Mouse (Mus musculus): ENCODE results near the gene AC131692.1. TPM values are rescaled to one million over a fixed set of nuclear protein-coding genes. Genes with fewer than 3 reads are reported as not detected.

The AC131692.1 gene
- total and polyA plus RNA-seq, 3 experiments: 0.39 to 2.9 TPM; not detected in 1

GRCm38 (mm10) chr19:6104476-6104875 lies 10.3 kb downstream of the AC131692.1 start:
- no peak overlapping the region; a peak in 1 of 4 replicates for H3K4me3 ChIP-seq (ENCODE audit: control insufficient read depth in 1 of 2, insufficient read depth in 1 of 2, low read depth in 2 of 2, low read length in 2 of 2)
- H3K9me3 ChIP-seq (replicated peaks; ENCODE audit: insufficient read depth, low read length): no peaks in the 10 kb centered on the region
- no peak for TF ChIP-seq ZKSCAN1 (IDR thresholded peaks at IDR 0.05; ENCODE audit: low read depth, low read length)
- peak; percentile 74; the same call in 1 of the 2 replicates for TF ChIP-seq SIN3A (IDR thresholded peaks at IDR 0.05; ENCODE audit: low read length)
- peak; percentile 65 to 68; a peak in 3 of 4 replicates for TF ChIP-seq EP300 (IDR thresholded peaks at IDR 0.05; ENCODE audit: low read depth in 1 of 2, low read length in 2 of 2)
- no peak for TF ChIP-seq KAT2A (conservative IDR thresholded peaks at IDR 0.05; ENCODE audit: low read depth, low read length)
- no peak for TF ChIP-seq MYB (IDR thresholded peaks at IDR 0.05; ENCODE audit: low read depth, low read length)
- peak; percentile 8; the same call in 1 of the 2 replicates for TF ChIP-seq TAL1 (IDR thresholded peaks at IDR 0.05; ENCODE audit: low read length)
- no peak; the same call in 1 of the 2 replicates for TF ChIP-seq GABPA (IDR thresholded peaks at IDR 0.05; ENCODE audit: low read depth, low read length)
- TF ChIP-seq GATA1 (IDR thresholded peaks at IDR 0.05; ENCODE audit: low read depth, low read length): peak; percentile 67
- peak; percentile 62 for TF ChIP-seq ETS1 (IDR thresholded peaks at IDR 0.05; ENCODE audit: low read depth, low read length)
- TF ChIP-seq CHD2 (IDR thresholded peaks at IDR 0.05; ENCODE audit: low read length): no peak
- TF ChIP-seq MAZ (IDR thresholded peaks at IDR 0.05; ENCODE audit: low read depth, low read length): 0 out of 2 replicates have a peak, but pooled peaks have one; percentile 15
- TF ChIP-seq MXI1 (IDR thresholded peaks at IDR 0.05; ENCODE audit: low read depth, low read length): peak; percentile 48; the same call in 1 of the 2 replicates
- TF ChIP-seq POLR2A (IDR thresholded peaks at IDR 0.05; ENCODE audit: control insufficient read depth in 1 of 2, insufficient read depth in 1 of 2, low read depth in 1 of 2, low read length in 2 of 2, poor library complexity in 1 of 2): no peak
- TF ChIP-seq TCF12 (IDR thresholded peaks at IDR 0.05; ENCODE audit: low read depth, low read length): peak; percentile 69; the same call in 1 of the 2 replicates
- 0 out of 2 replicates have a peak, but pooled peaks have one; percentile 37 for TF ChIP-seq NELFE (IDR thresholded peaks at IDR 0.05; ENCODE audit: low read depth, low read length)
- TF ChIP-seq USF1 (IDR thresholded peaks at IDR 0.05; ENCODE audit: low read depth, low read length): no peak
- peak; percentile 13; the same call in 1 of the 2 replicates for TF ChIP-seq HCFC1 (IDR thresholded peaks at IDR 0.05; ENCODE audit: low read depth, low read length)
- TF ChIP-seq ZNF384 (IDR thresholded peaks at IDR 0.05; ENCODE audit: low read depth, low read length): no peak
- H3K79me2 ChIP-seq (ENCODE audit: control insufficient read depth, insufficient read depth, low read length, poor library complexity): no peaks in the 10 kb centered on the region
- H3K27ac ChIP-seq (ENCODE audit: control insufficient read depth, low read depth, low read length): peak overlapping the region; percentile 82
- DNase-seq (ENCODE audit: low read depth, low spot score): no peak
- H3K4me1 ChIP-seq (ENCODE audit: control insufficient read depth in 1 of 2, insufficient read depth in 2 of 2, low read length in 2 of 2): peaks cover 28 to 41% of the 10 kb centered on the region in 2 experiments
- peak overlapping the region; percentile 37; the same call in 1 of the 2 replicates for H3K9ac ChIP-seq (ENCODE audit: control insufficient read depth, low read depth, low read length, poor library complexity, severe bottlenecking)
- H3K36me3 ChIP-seq (ENCODE audit: control insufficient read depth in 1 of 2, insufficient read depth in 2 of 2, low read length in 2 of 2): peaks cover 0 to 37% of the 10 kb centered on the region in 2 experiments; a peak in 2 of 4 replicates
- no peaks in the 10 kb centered on the region for H3K27me3 ChIP-seq (ENCODE audit: control insufficient read depth in 1 of 2, insufficient read depth in 2 of 2, low read length in 2 of 2)

- TF ChIP-seq ELF1 (IDR thresholded peaks at IDR 0.05; ENCODE audit: low read depth, low read length) (no peak), RCOR1 (IDR thresholded peaks at IDR 0.05; ENCODE audit: low read depth, low read length) (no peak), MAFK (IDR thresholded peaks at IDR 0.05; ENCODE audit: borderline replicate concordance, low read depth, low read length) (no peak)
- peaks cover 24 to 33% of the 10 kb centered on the region in 2 experiments for H3K4me1 ChIP-seq (ENCODE audit: control insufficient read depth in 1 of 2, insufficient read depth in 2 of 2, low read length in 2 of 2)
These were observed 11.4 kb downstream of the AC131692.1 start, which contains the start of gene Naaladl1 for GRCm38 (mm10) chr19:6105586-6105985. Gene Naaladl1 (plus strand): TSS chr19:6105782.

More at GRCm38 (mm10) chr19:6105586-6105985, 11.4 kb downstream of the AC131692.1 start, which contains the start of gene Naaladl1:
- no peak for DNase-seq (ENCODE audit: low read depth, low spot score)
- H3K27ac ChIP-seq (ENCODE audit: control insufficient read depth, low read depth, low read length): peak within 1 kb of the TSS; percentile 82
- H3K79me2 ChIP-seq (ENCODE audit: control insufficient read depth, insufficient read depth, low read length, poor library complexity): no peaks in the 10 kb centered on the region
- no peaks in the 10 kb centered on the region for H3K27me3 ChIP-seq (ENCODE audit: control insufficient read depth in 1 of 2, insufficient read depth in 2 of 2, low read length in 2 of 2)
- H3K9ac ChIP-seq (ENCODE audit: control insufficient read depth, low read depth, low read length, poor library complexity, severe bottlenecking): 0 out of 2 replicates have a peak within 1 kb of the TSS, but pooled peaks have one; percentile 4
- peaks cover 0 to 32% of the 10 kb centered on the region in 2 experiments; a peak in 2 of 4 replicates for H3K36me3 ChIP-seq (ENCODE audit: control insufficient read depth in 1 of 2, insufficient read depth in 2 of 2, low read length in 2 of 2)
- H3K4me3 ChIP-seq (ENCODE audit: control insufficient read depth in 1 of 2, insufficient read depth in 1 of 2, low read depth in 2 of 2, low read length in 2 of 2): no peak within 1 kb of the TSS
- H3K9me3 ChIP-seq (replicated peaks; ENCODE audit: insufficient read depth, low read length): no peaks in the 10 kb centered on the region
